Mouse (Mus musculus): ENCODE data around the gene Atad5.
A peak's percentile ranks its signal among the peaks of the same experiment; 100 is the strongest.

Atad5 gene

DNA sequence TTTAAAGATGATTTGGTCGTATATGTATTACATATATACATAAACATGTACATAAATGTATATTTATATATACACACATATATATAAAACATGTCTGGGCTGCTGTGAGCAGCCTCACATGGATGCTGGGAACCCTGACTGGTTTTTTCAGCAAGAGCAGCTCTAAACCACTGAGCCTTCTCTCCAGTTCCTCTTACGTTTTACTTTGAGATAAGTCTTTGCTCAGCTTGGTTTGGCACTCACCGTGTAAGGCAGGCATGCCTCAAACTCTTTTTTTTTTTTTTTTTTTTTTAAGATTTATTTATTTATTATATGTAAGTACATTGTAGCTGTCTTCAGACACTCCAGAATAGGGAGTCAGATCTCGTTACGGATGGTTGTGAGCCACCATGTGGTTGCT, 61.4 kb downstream of the Atad5 start:
- DNase-seq (ENCODE audit: low spot score) = no peak

GRCm38 (mm10) chr11:80151541-80151940, 62.3 kb downstream of the Atad5 start:
- no peak for DNase-seq (ENCODE audit: low spot score)

- no peak for DNase-seq (ENCODE audit: low spot score)
Observed at GRCm38 (mm10) chr11:80152376-80152775, 63.2 kb downstream of the Atad5 start.

DNA sequence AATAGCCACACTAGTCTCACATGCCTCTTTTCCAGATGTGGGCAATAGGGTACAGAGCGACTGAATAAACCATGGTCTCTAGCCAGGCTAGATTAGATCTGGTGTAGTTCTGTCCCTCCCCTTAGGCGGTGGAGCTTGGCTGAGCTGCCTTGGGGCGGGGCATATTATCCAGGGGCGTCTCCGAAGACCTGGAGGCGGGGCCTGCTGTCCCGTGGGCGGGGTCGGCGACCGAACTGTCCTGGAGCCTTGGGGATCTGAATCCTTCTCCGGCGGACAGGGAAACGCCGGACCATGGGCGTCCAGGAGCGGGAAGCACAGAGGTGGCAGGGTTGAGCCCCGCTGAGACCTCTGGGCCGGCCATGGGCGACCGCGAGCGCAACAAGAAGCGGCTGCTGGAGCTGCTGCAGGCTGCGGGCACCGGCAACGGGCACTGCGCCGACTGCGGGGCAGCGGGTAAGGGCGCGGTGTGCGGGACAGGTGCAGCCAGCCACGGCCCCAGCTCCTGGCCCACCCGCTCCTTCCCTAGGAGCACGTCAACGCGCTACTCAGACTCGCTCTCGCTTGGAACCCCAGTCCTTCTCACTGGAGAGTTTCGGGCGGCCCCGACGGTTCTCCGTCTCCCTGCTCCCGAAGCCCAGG, 64.8 kb downstream of the Atad5 start, which contains the start of gene Adap2:
TSS of gene Adap2 (plus strand) at position 249 of the 639 bp plus-strand sequence.
- no peak for DNase-seq (ENCODE audit: low spot score)

- DNase-seq (ENCODE audit: low spot score) = no peak
Observed at GRCm38 (mm10) chr11:80154501-80154900, 65.3 kb downstream of the Atad5 start.

GRCm38 (mm10) chr11:80155541-80155940, 66.3 kb downstream of the Atad5 start:
- DNase-seq (ENCODE audit: low spot score) = no peak

DNA sequence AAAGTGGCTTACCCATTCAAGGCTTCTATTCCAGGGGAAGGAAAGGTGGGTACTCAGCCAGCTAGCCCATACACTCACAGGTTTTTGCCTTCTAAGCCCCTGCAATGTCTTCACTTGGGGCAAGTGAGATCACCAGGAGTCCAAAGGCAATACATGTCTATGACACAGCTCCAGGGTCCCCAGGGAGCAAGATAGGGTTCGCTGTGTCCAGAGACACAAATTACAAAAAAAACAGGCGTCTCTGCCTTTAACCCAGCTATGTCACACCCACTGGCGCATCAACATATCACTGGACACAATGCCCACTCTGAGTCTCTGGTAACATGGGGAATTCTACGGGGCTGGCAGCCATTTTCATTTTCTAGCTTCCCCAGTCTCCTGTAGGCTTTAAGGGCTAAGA, 66.8 kb downstream of the Atad5 start:
- DNase-seq (ENCODE audit: low spot score) = no peak

- DNase-seq (ENCODE audit: low spot score) = no peak
Observed at GRCm38 (mm10) chr11:80156841-80157240, 67.6 kb downstream of the Atad5 start.

DNA sequence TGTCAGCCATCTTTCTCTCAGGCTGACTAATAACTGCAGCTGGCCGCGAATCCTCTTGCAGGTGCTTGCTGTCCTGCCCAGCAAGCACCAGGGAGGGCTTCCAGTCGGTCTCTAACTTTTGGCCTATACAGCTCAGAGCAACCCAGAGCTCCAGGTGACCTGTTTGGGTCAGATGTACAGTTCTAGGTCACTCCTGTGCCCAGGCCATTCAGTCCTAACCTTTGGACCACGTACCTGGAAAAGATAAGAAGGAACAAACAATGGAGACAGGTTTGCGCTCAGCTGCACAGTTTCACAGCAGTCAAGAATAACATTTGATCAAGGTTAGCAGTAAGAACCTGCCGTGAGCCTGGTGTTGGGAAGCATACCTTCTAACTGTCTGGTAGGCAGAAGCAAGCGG, 69.8 kb downstream of the Atad5 start:
- no peak for DNase-seq (ENCODE audit: low spot score)

- DNase-seq (ENCODE audit: low spot score) = no peak
Observed at GRCm38 (mm10) chr11:80161041-80161440, 71.8 kb downstream of the Atad5 start.

DNA sequence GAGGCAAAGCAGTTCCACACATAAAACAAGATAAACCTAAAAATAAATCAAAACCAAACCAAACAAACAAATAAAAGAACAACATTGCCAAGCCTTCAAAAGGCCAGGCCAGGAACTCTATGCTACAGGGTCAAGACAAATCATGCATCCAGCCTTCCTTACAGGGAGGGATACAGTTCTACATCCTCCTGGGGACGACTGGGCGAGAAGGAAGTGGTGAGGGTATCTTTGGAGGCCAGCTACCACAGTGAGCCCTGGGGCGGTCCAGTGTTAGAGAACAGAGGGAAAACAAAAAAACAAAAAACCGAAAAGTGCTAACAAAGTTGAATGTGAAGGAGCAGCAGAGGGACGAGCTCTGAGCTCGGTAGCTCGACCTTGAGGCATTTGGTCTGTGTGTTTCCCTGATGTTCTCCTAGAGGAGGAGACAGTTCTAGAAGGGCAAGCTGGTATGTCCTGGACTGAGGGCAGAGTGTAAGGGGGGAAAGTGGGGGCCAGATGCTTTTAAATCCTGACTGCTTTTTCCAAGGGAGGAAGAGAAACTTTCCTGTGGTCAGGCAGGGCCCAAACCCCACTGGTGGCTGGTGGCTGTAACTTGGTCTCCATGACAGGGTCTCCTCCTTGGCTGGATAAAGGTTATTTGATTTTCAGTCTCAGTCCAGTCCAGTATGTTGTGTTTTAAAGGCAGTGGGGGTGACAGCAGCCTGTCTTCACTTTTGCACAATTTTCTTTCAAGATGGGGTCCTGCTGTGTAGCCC, 74.3 kb downstream of the Atad5 start:
- DNase-seq (ENCODE audit: low spot score) = no peak

GRCm38 (mm10) chr11:80164224-80164623, 75.0 kb downstream of the Atad5 start:
- no peak for DNase-seq (ENCODE audit: low spot score)

- no peak for DNase-seq (ENCODE audit: low spot score)
Observed at GRCm38 (mm10) chr11:80168121-80168520, 78.9 kb downstream of the Atad5 start.

DNA sequence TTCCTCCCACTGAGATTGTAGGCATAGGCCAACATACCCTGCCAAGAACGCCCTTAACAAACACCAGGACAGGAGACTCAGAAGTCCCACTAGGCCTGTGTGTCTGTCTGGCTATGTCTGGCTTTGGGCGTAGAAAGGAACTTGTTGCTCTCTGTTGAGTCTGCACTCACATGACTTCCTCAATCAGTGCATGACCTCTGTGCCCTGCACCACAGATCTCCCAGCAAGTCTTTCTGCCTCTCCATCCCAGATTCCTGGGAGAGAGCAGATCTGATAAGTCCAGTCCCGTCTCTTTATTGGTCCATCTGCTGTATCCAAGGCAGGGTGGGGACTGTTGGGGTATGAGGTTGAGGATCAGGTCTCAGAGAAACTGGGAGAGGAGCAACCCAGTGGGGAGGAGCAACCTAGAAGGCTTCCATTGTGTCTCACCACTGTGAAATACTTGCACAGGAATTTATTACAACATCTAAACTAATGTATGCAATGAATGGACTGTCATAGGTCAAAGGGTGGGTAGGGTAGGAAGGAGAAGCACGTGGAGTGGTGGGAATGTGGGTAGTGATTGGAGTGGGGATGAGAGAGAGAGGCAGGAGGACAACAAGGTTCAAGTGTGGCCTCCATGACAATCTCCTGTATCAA, 79.5 kb downstream of the Atad5 start:
- no peak for DNase-seq (ENCODE audit: low spot score)

DNA sequence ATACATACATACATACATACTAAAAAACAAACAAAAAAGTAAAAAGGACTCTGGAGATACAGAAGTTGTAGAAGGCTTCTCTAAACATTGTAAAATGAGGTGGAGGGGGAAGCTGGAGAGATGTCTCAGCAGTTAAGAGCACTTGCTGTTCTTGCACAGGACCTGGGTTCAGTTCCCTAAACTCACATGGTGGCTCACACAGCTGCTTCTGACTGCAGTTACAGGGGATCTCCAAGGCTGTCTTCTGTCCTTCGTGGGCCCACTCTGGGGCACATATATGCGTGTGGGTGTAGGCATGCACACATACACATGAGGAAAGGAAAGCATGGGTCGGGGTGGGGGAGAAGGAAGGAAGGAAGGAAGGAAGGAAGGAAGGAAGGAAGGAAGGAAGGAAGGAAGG, 80.4 kb downstream of the Atad5 start:
- DNase-seq (ENCODE audit: low spot score) = no peak

GRCm38 (mm10) chr11:80170351-80170750, 81.2 kb downstream of the Atad5 start:
- DNase-seq (ENCODE audit: low spot score) = no peak

- DNase-seq (ENCODE audit: low spot score) = peak; percentile 62
Observed at GRCm38 (mm10) chr11:80171884-80172283, 82.7 kb downstream of the Atad5 start.

DNA sequence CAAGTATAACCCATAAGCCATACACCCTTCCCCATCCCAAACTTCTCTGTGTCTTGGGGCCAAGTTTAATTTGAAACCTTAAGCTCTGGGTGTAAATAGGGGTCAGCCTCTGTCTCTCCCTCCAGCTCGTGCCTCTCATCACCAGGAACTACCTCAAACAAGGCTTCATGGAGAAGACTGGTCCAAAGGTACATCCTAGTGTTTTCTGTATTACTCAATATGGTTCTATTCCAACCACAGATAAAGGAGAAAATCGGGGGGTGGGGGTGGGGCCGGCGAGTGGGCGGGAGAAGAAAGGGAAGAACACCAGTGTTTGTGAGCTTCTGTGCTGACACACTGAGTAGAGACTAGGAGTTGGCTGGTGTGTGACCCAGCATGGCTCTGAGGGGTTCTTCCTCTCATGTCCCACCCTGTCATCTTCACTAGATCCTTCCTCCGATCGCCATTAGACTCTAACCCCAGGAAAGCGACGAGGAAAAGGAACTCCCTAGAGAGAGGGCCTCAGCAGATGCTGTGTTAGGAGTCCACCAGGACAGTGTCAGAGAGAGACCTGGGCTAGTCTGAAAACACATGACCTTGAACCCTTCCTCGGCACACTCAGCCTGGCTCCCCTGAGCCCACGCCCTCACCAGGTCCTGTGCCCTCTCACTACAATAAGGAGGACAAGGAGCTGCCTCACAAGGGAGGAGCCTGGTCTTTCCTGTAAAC, 84.9 kb downstream of the Atad5 start:
- no peak for DNase-seq (ENCODE audit: low spot score)

DNA sequence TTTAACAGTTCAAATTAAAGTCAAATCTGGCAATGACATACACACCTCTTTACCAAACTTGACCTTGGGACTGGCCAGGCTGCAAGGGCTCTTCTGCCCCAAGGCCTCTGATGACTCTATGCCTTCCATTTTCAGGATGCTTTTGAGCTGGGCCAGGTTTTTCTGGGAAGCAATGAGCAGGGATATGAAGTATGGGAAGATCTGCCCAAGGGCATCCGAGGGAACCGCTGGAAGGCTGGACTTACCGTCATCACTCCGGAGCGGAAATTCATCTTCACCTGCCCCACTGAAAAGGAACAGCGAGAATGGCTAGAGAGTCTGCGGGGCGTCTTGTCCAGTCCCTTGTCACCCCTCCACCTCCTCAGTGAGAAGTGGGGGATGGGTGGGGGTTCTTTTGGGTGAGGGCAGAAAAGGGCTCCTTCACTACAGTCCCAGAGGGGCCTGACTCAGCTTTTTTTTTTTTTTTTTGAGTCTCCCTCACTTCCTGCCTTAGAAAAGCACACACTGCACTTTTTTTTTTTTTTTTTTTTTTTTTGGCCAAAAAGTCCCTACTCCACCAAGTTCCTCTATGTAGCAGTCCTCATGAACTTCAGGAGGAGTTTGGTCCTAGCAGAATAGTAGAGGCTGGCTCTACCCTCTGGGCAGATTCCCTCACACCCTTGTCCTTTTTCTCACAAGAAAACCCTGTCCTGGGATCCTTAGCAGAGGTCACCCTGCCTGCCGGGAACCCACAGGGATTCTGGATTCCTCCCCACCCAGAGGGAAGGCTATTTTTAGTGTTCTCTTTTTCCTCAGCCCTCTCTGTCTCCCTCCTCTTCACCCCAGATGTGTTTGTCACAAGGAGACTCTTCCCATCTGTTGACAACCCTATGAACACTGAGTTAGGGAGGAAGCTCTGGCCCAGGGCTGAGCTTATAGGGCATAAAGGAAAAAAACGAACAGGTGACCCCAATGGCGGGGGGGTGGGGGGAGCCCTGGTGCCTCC, 88.0 kb downstream of the Atad5 start:
- peak; percentile 45 for DNase-seq (ENCODE audit: low spot score)

DNA sequence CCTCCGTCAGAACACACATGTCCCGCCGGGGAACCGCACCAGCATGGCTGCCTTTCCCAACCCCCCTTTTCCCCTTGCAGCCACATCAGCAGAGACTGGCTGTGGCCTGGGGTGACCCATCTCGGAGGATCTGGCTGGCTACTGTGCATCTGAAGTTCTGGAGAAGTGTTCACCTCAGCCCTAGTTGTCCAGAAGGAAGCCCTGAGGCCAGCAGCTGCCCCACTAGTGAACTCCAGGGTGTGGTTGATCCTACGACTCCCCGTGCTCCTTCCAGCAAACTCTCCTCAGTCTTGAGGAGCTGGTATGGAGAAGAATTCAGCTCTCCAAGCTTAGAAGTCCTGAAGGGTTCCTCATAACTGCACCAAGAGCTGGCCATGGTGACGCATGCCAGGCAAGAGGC, 89.1 kb downstream of the Atad5 start:
- peak; percentile 64 for DNase-seq (ENCODE audit: low spot score)

DNA sequence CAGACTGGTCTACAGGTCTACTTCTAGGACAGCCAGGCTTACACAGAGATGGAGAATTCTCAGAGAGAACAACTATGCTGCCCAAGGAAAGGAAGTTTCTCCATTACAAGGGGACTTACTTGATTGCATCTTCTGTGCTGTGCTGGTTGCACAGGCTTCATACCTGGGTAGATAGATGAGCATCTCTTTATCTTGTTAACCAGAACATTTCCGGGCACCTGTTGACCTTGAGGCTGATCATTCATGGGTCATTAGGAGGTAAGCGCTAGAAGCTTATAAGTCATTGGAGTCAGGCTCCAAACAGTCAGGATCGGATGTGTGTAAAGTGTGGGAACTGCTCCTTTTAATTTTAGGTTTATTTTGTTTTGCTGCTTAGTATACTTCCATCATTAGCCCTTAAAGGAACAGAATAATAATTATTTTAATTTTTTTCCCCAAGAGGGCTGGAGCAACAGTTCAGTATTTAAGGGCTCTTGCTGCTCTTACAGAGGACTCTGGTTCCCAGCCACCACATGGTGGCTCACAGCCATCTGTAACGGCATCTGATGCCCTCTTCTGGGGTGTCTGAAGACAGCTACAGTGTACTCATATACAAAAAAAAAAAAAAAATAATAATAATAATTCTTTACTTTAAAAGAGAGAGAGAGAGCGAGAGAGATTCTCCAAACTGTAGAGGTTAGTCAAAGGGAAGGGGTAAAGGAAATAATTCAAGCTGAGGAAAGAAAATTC, 92.0 kb downstream of the Atad5 start:
- peak; percentile 32 for DNase-seq (ENCODE audit: low spot score)

Data from adipocyte (in vitro differentiated cells).